Comparison of ENCODE assay signal across 7 mouse cellular contexts in genomic region chr17:86300774-86301595, GRCm38 (mm10).
DNase-seq lines count a peak whose midpoint lies in the region; ATAC-seq lines count a peak whose summit lies in the region.

No protein-coding gene starts in this region.

- peak overlapping the region; percentile 57 for H3K4me3 ChIP-seq in liver, embryonic 16.5 days (ENCODE audit: low read depth, low read length)

- WGBS in liver, embryonic 16.5 days (ENCODE audit: insufficient replicate concordance): 12% methylated on average over 22 of the region's 22 CpGs

- no peaks in the 10 kb centered on the region for H3K9me3 ChIP-seq in liver, embryonic 16.5 days (replicated peaks; ENCODE audit: control insufficient read depth, low read length)

- peak overlapping the region; percentile 84 for H3K4me2 ChIP-seq in liver, embryonic 16.5 days (ENCODE audit: low read depth, low read length)

- peaks cover 43% of the 10 kb centered on the region for H3K4me1 ChIP-seq in liver, embryonic 16.5 days (ENCODE audit: control insufficient read depth, low read depth, low read length)

- peak; percentile 82 for ATAC-seq in granulocyte monocyte progenitor cell, adult 5-6 weeks (replicated peaks; ENCODE audit: poor library complexity, severe bottlenecking)
- peak; percentile 84 for ATAC-seq in liver, embryonic 16.5 days (ENCODE audit: low read depth)

- H3K27ac ChIP-seq in liver, embryonic 16.5 days (ENCODE audit: low read length): peak overlapping the region; percentile 89

- H3K9ac ChIP-seq in liver, embryonic 16.5 days (ENCODE audit: low read depth, low read length): peak overlapping the region; percentile 61

- H3K36me3 ChIP-seq in liver, embryonic 16.5 days (ENCODE audit: control insufficient read depth, insufficient read depth): no peaks in the 10 kb centered on the region

- DNase-seq in CD4-positive, CD25-positive, alpha-beta regulatory T cell, adult 2 months (ENCODE audit: low read depth, low spot score): peak; percentile 88
- DNase-seq in T-cell, adult 2 months (ENCODE audit: low spot score): peak; percentile 65
- DNase-seq in kidney, postnatal 10 days: peak; percentile 68
- DNase-seq in right cerebral cortex, postnatal 14 days: peak; percentile 60
- no peak for DNase-seq in retina, postnatal 1 day

- no peaks in the 10 kb centered on the region for H3K27me3 ChIP-seq in liver, embryonic 16.5 days (ENCODE audit: control insufficient read depth, insufficient read depth, low read depth, low read length)
